Mouse (Mus musculus) ES-E14 (cell line): ENCODE data around the gene Batf3.

Experiments
- HCFC1 ChIP-seq: IDR thresholded peaks from 2 replicates; pipeline ENCODE4 v1.6.1; 2012; ENCODE audit warnings: low read length, inconsistent platforms, borderline replicate concordance; ENCODE audit not compliant: insufficient read depth
- MAFK ChIP-seq: IDR thresholded peaks from 2 replicates; pipeline ENCODE4 v1.6.1; 2014; ENCODE audit warnings: mild to moderate bottlenecking, low read depth, low read length, inconsistent platforms; ENCODE audit not compliant: insufficient read depth
- ZNF384 ChIP-seq: IDR thresholded peaks from 2 replicates; pipeline ENCODE4 v1.6.1; 2012; ENCODE audit warnings: low read depth, low read length, inconsistent platforms

DNA sequence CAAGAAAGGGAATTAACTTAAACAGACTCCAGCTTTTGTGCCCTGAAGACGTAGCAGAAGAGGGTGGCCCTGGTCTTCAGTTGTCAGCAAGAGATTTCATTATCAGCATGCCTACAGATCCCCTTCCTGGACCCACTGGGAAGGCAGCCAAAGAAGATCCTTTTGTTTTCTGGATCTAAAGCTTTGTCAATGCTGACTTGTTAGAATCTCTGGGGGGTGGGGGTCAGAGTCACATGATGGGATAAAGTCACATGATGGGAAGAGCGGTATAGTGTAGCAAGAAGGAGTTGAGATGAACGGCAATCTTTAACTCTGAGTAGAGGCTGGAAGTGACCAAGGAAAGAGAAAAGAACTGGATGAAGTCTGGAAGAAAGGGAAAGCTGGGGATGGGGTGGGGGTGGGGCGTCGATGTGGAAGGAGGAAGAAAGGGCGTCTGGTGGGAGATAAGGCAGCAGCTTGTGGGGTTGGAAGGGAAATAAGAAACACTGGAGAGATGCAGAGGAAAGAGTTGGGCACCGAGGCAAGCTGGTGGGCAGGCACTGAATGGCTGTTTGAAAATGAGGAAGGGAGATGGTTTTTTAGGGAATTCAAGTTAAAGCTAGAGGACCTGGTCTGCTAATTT lies 41.3 kb downstream of the Batf3 start:
- no peak for TF ChIP-seq HCFC1
- TF ChIP-seq ZNF384: no peak
- no peak for TF ChIP-seq MAFK
